Mouse (Mus musculus) embryonic stem cell, embryonic (primary cell): Measurements from ENCODE around the gene Fmo3.

Experiments
- CTCF ChIA-PET, 4 experiments: fragments of 300-600 bp in 2 of 4; fragments of 350-600 bp in 2 of 4; sonication (Branson Sonifier 250); formaldehyde crosslinking; loops; one replicate each; lab custom pipeline; 2022; ENCODE audit warnings: inconsistent platforms in 2 of 4; lab: Charles Lee
- POLR2A ChIA-PET, 4 experiments: fragments of 300-600 bp in 2 of 4; fragments of 350-600 bp in 2 of 4; sonication (Branson Sonifier 250); formaldehyde crosslinking; loops; one replicate each; lab custom pipeline; 2022; ENCODE audit warnings: antibody characterized with exemption in 4 of 4, inconsistent platforms in 1 of 4; lab: Charles Lee

Fmo3 gene

DNA sequence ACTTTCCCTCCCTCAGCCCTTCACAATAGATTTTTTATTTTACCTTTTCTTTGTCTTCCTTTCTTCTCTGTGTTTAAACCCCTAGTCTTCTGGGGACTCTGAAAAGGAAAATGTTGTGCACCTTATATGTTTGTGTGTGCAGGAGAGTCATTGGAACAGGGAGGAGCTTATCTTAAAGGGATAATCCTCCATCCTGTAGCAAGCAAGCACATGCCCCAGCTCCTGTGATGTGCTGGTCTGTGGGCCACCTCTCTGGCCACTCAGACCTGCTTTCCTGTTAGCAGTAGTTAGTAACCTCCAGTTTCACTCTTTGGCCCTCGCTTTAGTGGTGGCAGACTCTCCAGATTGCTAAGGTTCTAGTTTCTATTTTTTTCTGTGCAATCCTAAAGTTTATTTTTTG lies at the start of gene Fmo3:
TSS of gene Fmo3 (minus strand) at position 101 of the 400 bp plus-strand sequence.
- ChIA-PET CTCF (no interaction called here), POLR2A (interaction anchor here in 1 of 4 experiments (1.1 kb wide), 1 partner anchor 17 kb away, joined by 3 read pairs; no protein-coding TSS in a partner anchor)

- ChIA-PET CTCF (no interaction called here), POLR2A (no interaction called here)
These were observed 38.7 kb upstream of the Fmo3 start for GRCm38 (mm10) chr1:163023075-163023474.

DNA sequence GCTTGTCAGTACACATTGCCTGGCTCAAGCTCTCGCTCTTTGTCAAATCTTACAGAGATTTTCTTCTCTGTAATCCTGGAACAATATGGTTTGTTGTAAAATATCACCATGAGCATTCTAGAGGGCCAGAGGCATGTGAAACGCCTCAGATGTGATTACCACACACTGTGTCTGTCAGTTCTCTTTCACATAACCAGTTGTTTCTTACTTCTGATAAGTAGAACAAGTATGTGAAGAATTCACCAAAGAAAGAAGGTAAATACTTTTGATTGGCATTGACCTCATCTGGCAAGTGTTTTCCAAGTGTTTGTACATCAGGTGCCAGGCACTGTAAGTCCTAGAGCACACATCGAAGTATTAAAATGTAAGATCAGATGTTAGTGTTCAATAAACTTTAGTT lies 24.9 kb upstream of the Fmo3 start:
- POLR2A ChIA-PET, result no interaction called here

DNA sequence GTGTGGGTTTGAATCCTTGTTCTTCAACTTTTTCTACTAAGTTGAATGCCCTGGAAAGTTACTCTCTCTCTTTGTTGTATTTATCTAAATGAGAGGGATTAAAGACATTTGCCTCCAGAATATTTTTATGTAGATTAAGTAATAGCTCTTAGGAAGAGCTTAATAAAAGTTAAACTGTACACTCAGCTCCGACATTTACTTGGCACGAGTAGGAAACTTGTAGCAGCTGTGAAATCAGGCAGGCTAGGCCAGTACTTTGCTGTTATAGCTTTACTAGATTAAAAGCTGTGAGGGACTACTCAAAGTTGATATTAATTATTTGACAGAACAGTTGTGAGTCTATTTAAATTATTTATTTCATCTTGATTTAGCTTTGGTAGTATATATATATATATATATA lies 19.2 kb upstream of the Fmo3 start:
- POLR2A ChIA-PET, result no interaction called here
- CTCF ChIA-PET, result no interaction called here

More for the DNA sequence above, 24.9 kb upstream of the Fmo3 start:
- CTCF ChIA-PET, result no interaction called here

- POLR2A ChIA-PET, result no interaction called here
- CTCF ChIA-PET, result no interaction called here
These were observed 17.0 kb upstream of the Fmo3 start for GRCm38 (mm10) chr1:163001271-163001829.

GRCm38 (mm10) chr1:162987546-162987945 lies 3.2 kb upstream of the Fmo3 start:
- POLR2A ChIA-PET, result no interaction called here
- CTCF ChIA-PET, result no interaction called here

DNA sequence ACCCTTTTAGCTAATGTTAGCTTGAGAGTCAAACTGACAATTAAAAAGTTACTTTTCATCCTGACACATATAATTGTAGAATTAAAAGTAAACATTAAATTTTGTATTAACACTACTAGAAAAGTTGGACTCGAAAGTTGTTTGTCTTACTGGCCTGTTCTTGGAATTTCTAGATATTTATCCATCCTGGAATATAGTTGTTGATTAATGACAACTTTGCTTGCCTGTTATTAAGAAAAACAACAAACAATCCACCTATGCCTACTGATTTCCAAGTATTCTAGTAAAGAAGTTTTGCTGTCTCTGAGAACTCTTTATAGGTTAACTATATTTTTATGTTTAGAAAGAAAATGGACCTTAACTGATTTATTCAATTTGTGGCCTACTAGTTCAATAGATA lies 2.4 kb upstream of the Fmo3 start:
- CTCF ChIA-PET, result no interaction called here
- POLR2A ChIA-PET, result no interaction called here

DNA sequence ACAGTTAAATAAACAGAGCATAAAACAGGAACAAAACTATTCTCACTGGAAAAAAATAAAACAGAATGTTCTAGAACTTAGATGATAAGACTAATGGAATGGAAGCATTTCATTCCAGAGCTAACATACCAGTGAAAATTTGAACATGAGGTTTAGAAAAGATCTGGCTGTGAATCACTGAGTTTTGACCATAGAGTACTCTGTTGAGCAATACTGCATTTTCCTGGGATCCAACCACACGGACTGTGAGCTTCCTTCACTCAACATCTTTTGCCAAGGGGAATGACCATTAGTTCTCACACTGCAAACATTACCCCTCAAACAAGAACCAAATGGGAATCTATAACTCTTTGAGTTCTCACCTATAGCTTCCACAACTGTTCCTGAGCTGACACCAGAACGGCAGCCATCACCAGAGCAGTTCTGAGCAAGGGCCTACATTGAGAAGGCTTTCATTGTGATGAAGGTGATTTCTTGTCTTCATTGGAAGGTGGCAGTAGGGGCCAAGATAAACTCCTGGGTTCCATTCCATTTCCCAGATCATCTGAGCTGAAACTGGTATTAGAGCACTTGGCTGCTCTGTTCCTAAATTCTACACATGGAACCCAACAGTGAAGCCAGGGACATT lies 1.9 kb upstream of the Fmo3 start:
- CTCF ChIA-PET, result no interaction called here

GRCm38 (mm10) chr1:162963556-162963955 lies 20.8 kb downstream of the Fmo3 start:
- CTCF ChIA-PET, result no interaction called here
- POLR2A ChIA-PET, result no interaction called here

More for the DNA sequence above, 1.9 kb upstream of the Fmo3 start:
- POLR2A ChIA-PET, result no interaction called here

GRCm38 (mm10) chr1:162957422-162957821 lies 26.9 kb downstream of the Fmo3 start:
- POLR2A ChIA-PET, result no interaction called here
- CTCF ChIA-PET, result interaction anchor here in 1 of 4 experiments (0.7 kb wide), 1 partner anchor 18 kb away, joined by 5 read pairs; no protein-coding TSS in a partner anchor

DNA sequence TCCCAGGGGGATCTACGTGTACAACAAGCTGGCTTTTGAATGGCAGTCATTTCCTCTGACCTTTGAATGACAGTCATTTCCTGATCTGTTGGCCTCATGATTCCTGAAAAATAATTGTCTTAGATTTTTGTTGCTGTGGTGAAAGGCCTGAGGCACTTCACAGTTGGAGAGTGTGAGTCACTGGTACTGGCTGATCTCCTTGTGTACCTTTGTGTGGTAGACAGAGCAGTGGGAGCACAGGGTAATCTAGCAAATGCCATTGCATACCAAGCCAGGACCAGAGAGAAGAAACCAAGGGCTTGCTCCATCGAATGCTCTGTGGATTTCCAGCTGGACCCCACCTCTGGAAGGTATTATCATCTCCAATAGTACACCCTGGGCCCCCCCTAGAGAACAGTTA lies 31.2 kb downstream of the Fmo3 start:
- CTCF ChIA-PET, result no interaction called here
- POLR2A ChIA-PET, result interaction anchor here in 1 of 4 experiments (0.7 kb wide), 1 partner anchor 18 kb away, joined by 3 read pairs; no protein-coding TSS in a partner anchor

DNA sequence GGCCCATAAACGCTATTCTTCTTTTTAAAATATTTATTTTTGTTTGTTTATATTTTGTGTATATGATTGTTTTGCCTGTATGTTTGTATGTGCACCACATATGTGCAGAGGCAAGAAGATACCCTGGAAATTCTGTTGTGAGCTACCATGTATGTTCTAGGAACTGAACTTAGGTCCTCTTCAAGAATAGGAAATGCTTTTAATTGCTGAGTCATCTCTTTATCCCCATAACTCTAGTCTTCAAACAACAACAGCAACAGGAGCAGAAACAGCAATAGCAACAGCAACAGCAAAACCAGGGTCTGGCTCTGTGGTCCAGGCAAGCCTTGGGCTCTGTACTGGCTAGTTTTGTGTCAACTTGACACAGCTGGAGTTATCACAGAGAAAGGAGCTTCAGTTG lies 34.6 kb downstream of the Fmo3 start:
- POLR2A ChIA-PET, result no interaction called here
- CTCF ChIA-PET, result no interaction called here

- POLR2A ChIA-PET, result no interaction called here
- CTCF ChIA-PET, result interaction anchor here in 1 of 4 experiments (0.6 kb wide), 1 partner anchor 1166 kb away, joined by 5 read pairs; no protein-coding TSS in a partner anchor
These were observed 36.4 kb downstream of the Fmo3 start for GRCm38 (mm10) chr1:162947934-162948333.

DNA sequence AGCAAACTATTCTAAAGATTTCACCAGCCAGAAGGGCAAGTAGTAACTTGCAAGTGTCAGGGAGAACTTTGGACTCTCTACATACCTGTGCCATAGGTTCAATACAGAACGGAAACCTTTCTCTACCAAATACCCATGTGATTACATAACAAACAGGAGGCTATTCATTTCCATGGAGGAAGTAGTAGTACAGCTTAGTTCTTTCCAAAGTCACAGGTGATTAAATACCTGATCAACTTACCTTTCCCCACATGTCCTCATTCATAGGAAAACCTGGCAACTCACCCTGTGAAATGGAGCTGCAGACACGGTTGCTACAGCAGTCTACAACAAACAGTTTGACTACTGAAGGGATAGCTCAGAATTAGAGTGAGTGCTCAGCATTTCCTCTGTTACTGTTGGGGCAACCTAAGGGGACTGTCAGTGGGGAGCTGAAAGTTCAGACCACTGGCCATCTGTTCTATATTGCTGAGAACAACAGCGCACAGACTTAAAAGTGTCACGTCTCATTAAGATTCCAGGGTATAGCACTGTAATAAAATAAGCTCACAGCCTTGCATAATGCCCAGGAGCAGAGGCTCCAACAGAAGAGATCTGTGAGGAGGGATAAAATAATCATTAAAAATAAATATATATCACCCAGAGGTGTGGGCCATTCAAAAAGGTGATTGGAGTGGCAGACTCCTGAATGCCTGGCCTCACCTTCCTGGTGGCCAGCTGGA lies 37.3 kb downstream of the Fmo3 start:
- POLR2A ChIA-PET, result no interaction called here
- CTCF ChIA-PET, result interaction anchor here in 2 of 4 experiments (0.6 to 1.0 kb wide), 2 partner anchors 67 to 286 kb away, joined by 5 to 7 read pairs; no protein-coding TSS in a partner anchor

DNA sequence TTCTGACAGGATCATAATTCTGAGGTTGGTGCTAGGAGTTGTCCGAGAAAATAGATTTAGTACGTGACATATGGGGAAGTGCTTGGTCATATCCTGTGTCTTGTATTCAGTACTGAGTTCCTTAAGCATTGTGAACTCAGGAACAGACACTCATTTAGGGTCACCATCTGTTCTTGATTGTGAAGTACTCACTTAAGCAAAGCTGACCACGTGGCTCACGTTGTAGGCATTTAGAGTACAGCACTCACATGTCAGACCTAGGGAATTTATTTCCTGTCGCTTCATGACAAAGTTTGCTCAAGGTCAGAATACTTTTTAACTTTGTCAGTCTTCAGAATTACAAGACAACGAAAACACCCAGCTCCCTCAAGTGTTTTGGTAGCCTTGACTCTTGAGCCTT lies 40.6 kb downstream of the Fmo3 start:
- ChIA-PET CTCF (no interaction called here), POLR2A (interaction anchor here in 2 of 4 experiments (0.6 to 0.8 kb wide), 2 partner anchors 9 to 279 kb away, joined by 3 to 6 read pairs; no protein-coding TSS in a partner anchor)

GRCm38 (mm10) chr1:162938696-162939351 lies 45.5 kb downstream of the Fmo3 start:
- ChIA-PET POLR2A (interaction anchor here in 1 of 4 experiments (0.6 to 0.7 kb wide), 2 partner anchors 40 to 43 kb away, joined by 3 to 4 read pairs; partner anchors contain the start of gene Fmo2), CTCF (interaction anchor here in 1 of 4 experiments (0.6 kb wide), 1 partner anchor 18 kb away, joined by 5 read pairs; no protein-coding TSS in a partner anchor)

- POLR2A ChIA-PET, result interaction anchor here in 1 of 4 experiments (0.7 kb wide), 1 partner anchor 40 kb away, joined by 3 read pairs; the partner anchor contains the start of gene Fmo2
- CTCF ChIA-PET, result no interaction called here
These were observed 46.2 kb downstream of the Fmo3 start for GRCm38 (mm10) chr1:162937970-162938695.

- ChIA-PET POLR2A (no interaction called here), CTCF (no interaction called here)
These were observed 46.9 kb downstream of the Fmo3 start, which contains the start of gene Fmo6 for GRCm38 (mm10) chr1:162937415-162937814. Gene Fmo6 (minus strand): TSS chr1:162937515.
